Mouse (Mus musculus) C3H10T1/2 (cell line): Measurements from ENCODE around the gene Mlycd. TPM values are rescaled to one million over a fixed set of nuclear protein-coding genes. Genes with fewer than 3 reads are reported as not detected.

ENCODE experiments used
- polyA plus RNA-seq, 2 experiments: library from polyadenylated mRNA; unstranded; fragments of >200 nt; fragmentation: generic; extraction: Trizol; gene quantifications; one replicate each; pipeline ENCODE4 v1.2.1; 2012; ENCODE audit warnings: missing spikeins in 2 of 2

Gene Mlycd
- 10 to 100 TPM in 1 of 2 experiments, 1 to 10 TPM in 1; 4.3 to 16.0 TPM for polyA plus RNA-seq

DNA sequence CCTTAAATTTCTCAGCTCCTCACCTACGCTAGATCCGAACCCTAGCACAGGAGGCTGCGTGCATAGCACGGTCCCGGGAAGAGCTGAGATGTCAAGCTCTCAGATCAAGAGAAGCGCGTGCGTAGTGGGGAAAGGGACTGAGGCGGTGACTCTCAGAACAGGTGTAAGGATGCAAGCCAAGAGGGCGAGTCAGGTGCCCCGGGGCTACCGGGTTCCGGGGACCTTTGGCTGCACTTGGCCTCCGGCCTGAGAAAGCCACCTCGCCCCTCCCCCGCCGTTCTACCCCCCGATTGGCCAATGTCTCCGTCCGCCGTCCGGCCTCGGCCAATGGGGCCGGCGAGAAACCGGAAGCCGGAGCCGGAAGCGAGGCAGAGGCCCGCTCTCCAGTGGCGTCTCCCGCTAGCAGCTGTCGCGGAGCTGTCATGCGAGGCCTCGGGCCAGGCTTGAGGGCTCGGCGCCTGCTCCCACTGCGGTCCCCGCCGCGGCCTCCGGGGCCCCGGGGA lies at the start of gene Mlycd:
Gene Mlycd (plus strand): TSS at position 355 of the 503 bp plus-strand sequence.

GRCm38 (mm10) chr8:119433582-119434174 lies 39.0 kb downstream of the Mlycd start, which contains the start of gene Osgin1:
TSS of gene Osgin1 (plus strand) at chr8:119434124.

DNA sequence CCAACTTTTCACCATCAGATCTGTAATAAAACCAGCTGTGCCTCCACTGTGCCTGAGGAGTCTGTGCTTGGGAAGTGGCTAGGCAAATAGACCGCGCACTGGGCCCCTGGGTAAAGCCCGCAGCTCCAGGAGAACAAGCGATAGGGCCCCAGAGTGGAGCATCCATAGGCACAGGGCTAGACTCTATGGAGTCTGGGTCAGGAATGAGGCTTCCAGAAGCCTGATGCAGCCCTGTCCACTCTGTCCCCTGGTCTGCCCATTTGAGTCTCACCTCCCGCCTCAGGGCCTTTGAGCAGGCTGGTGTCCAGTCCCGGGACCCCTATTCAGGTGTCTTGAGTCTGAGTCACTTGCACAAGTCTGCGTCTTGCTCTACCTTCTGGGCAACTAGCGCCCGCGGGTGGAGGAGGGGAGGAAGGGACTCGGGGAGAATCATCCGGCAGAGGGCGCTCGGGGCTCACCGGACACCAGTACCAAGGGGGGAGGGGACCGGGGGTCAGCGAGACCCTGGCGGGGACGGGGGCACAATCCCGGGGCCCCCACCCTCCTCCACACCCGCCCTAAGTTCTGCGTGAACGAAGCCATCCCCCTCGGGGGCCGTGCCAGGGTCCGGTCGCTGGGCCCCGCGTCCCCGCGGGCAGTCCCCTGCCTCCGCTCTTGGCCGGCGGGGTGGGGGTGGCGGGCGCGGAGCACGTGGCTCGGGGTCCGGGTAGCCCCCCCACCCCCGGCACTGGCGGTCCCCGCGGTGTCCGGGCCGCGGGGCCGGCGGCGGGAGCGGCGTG lies 51.7 kb downstream of the Mlycd start, which contains the start of gene Necab2:
Gene Necab2 (plus strand): TSS at position 509 of the 779 bp plus-strand sequence.

Other genes starting within 250 kb of the Mlycd start
- gene Hsbp1, start 50.4 kb upstream of the Mlycd start, polyA plus RNA-seq, result 100 to 1,000 TPM in 1 of 2 experiments, 10 to 100 TPM in 1; 80.9 to 274 TPM
- gene Osgin1, start 39.2 kb downstream of the Mlycd start, polyA plus RNA-seq, result 10 to 100 TPM in 1 of 2 experiments, 1 to 10 TPM in 1; 6.6 to 26.9 TPM
- gene Necab2, start 51.8 kb downstream of the Mlycd start, polyA plus RNA-seq, result under 1 TPM; 0.02 to 0.05 TPM
- gene Slc38a8, start 106.8 kb downstream of the Mlycd start, polyA plus RNA-seq, result under 1 TPM in 1 of 2 experiments, not detected in 1; 0.07 TPM
- 100 to 1,000 TPM in 1 of 2 experiments, 10 to 100 TPM in 1; 18.3 to 106 TPM for gene Mbtps1, start 163.9 kb downstream of the Mlycd start, polyA plus RNA-seq
- gene Hsdl1, start 180.3 kb downstream of the Mlycd start, polyA plus RNA-seq, result 10 to 100 TPM in 1 of 2 experiments, 1 to 10 TPM in 1; 5.9 to 13.4 TPM
- gene Dnaaf1, start 180.4 kb downstream of the Mlycd start, polyA plus RNA-seq, result under 1 TPM; 0.02 to 0.11 TPM
- 1 to 10 TPM; 4.8 to 9.1 TPM for gene Taf1c, start 210.3 kb downstream of the Mlycd start, polyA plus RNA-seq
- gene Adad2, start 217.9 kb downstream of the Mlycd start, polyA plus RNA-seq, result not detected
- not detected for gene Kcng4, start 240.8 kb downstream of the Mlycd start, polyA plus RNA-seq